Mouse (Mus musculus) neural tube, embryonic 14.5 days (tissue): Measurements from ENCODE around the gene Bglap2. TPM values are rescaled to one million over a fixed set of nuclear protein-coding genes. Genes with fewer than 3 reads are reported as not detected.
"Not testable (repeated sequence)": the region's sequence is repeated elsewhere in the genome, so short reads cannot be mapped to it uniquely, and the experiment has no call there.

Experiments used
- ATAC-seq: fragments of 200-750 bp; cut with Nextera tagmentation; 2 replicates; pipeline ENCODE4 v1.8.0; 2017; ENCODE audit warnings: low read depth, mild to moderate bottlenecking, moderate TSS enrichment, moderate library complexity
- H3K27ac ChIP-seq: fragments of 300-500 bp; sonication (generic); 2 replicates; pipeline ENCODE4 v1.5.1; 2014; ENCODE audit warnings: low read depth, mild to moderate bottlenecking, control low read depth, low read length, moderate library complexity, mixed read lengths
- H3K27me3 ChIP-seq: fragments of 300-500 bp; sonication (generic); 2 replicates; pipeline ENCODE4 v1.6.1; 2014; ENCODE audit warnings: low read length; ENCODE audit not compliant: control insufficient read depth, insufficient read depth
- H3K36me3 ChIP-seq: fragments of 300-500 bp; sonication (generic); 2 replicates; pipeline ENCODE4 v1.6.1; 2014; ENCODE audit warnings: low read length, mixed read lengths; ENCODE audit not compliant: control insufficient read depth, insufficient read depth
- H3K4me1 ChIP-seq: fragments of 300-500 bp; sonication (generic); 2 replicates; pipeline ENCODE4 v1.6.1; 2014; ENCODE audit warnings: low read length; ENCODE audit not compliant: control insufficient read depth, insufficient read depth
- H3K4me2 ChIP-seq: fragments of 300-500 bp; sonication (generic); 2 replicates; pipeline ENCODE4 v1.6.1; 2014; ENCODE audit warnings: mild to moderate bottlenecking, low read depth, low read length, control low read depth
- H3K4me3 ChIP-seq: fragments of 300-500 bp; sonication (generic); 2 replicates; pipeline ENCODE4 v1.5.1; 2014; ENCODE audit warnings: low read depth, low read length, control low read depth, mixed read lengths
- H3K9ac ChIP-seq: fragments of 300-500 bp; sonication (generic); replicated peaks from 2 replicates; pipeline ENCODE4 v1.6.1; 2014; ENCODE audit warnings: low read depth, mild to moderate bottlenecking, control low read depth, low read length, mixed read lengths
- H3K9me3 ChIP-seq: fragments of 300-500 bp; sonication (generic); 2 replicates; pipeline ENCODE4 v1.6.1; 2016; ENCODE audit warnings: low read length; ENCODE audit not compliant: control insufficient read depth
- WGBS: fragments of 180-500 bp; shearing (Covaris S2); extraction: QIAGEN DNeasy Blood & Tissue Kit; methylation state at CpG from one replicate; pipeline ENCODE4 v1.1.7; 2014; 5-methylcytosine and 5-hydroxymethylcytosine counted together
- polyA plus RNA-seq: library from polyadenylated mRNA; unstranded; fragments of >200 nt; fragmentation: Nextera tagmentation; extraction: Ambion mirVana; gene quantifications from 2 replicates; pipeline ENCODE4 v1.2.1, GENCODE M21; 2014

Gene Bglap2
- polyA plus RNA-seq, 1 experiment from 2014 or later, result not detected

DNA sequence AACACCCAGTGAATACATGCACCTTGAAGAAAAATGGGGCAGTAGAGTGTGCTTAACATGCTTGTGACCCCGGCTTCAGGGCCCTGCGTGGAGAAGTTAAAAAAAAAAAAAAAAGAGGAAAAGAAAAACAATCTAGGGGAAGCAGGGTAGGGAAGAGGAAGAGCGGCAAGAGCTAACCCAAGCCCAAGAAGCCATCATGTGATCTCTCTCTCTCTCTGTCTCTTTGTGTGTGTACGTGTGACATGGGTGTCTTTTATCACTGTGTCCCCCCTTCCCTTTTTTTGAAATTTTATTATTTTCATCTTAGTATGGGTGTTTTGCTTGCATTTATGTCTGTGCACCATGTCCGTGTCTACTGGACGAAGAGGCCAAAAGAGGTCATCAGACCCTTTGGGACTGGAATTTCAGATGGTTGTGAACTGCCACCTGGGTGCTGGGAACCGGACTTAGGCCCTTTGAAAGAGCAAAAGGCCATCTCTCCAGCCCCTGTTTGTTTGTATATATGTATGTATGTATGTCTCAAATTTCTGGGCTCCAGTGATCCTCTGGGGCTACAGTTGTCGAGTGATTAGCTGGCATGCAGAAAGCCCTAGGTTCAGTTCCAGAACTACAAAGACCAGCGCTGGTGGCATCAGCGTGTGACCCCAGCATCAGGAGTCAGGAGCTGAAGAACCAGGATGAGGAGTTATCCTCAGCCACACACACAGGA, 25.2 kb upstream of the Bglap2 start:
- Histone ChIP-seq H3K4me2 (no peak overlapping the region), H3K36me3 (no peaks in the 10 kb centered on the region), H3K9ac (no peak overlapping the region), H3K9me3 (no peaks in the 10 kb centered on the region), H3K27ac (no peak overlapping the region), H3K4me3 (no peak overlapping the region), H3K27me3 (no peaks in the 10 kb centered on the region), H3K4me1 (no peaks in the 10 kb centered on the region)
- ATAC-seq, result no peak
- WGBS, result 94% methylated on average over 10 of the region's 10 CpGs

- Histone ChIP-seq H3K9me3 (no peaks in the 10 kb centered on the region), H3K4me2 (no peak overlapping the region), H3K4me3 (no peak overlapping the region), H3K9ac (no peak overlapping the region), H3K4me1 (no peaks in the 10 kb centered on the region), H3K27ac (no peak overlapping the region), H3K27me3 (no peaks in the 10 kb centered on the region), H3K36me3 (no peaks in the 10 kb centered on the region; the same call in 1 of the 2 replicates)
- ATAC-seq, result no peak
- 65% methylated on average over 2 of the region's 2 CpGs for WGBS
Observed at GRCm38 (mm10) chr3:88398666-88399065, 20.2 kb upstream of the Bglap2 start.

DNA sequence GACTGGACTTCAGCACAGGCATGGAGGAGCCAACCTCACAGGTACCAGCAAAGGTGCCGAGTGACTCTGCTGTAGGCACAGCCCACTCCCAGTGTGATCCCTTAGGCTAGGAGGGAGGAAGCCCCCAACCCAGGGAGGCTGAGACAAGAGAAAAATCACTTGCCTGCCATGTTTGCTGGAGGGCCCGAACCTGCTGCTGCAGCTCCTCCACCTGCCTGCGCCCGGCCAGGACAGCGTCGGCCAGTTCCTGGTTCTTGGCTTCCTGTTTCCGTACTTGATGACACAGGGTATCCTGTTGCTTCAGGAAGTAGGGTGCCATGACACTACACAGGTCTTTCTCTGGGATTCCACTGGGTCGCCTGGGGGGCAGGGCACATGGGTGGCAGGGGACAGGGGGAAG, 17.2 kb upstream of the Bglap2 start:
- H3K4me3 ChIP-seq, result no peak overlapping the region
- WGBS, result 96% methylated on average over 8 of the region's 8 CpGs
- no peak overlapping the region for H3K9ac ChIP-seq
- no peak overlapping the region for H3K27ac ChIP-seq
- H3K4me1 ChIP-seq, result no peaks in the 10 kb centered on the region
- no peaks in the 10 kb centered on the region for H3K9me3 ChIP-seq
- H3K4me2 ChIP-seq, result no peak overlapping the region
- H3K36me3 ChIP-seq, result no peaks in the 10 kb centered on the region; the same call in 1 of the 2 replicates
- no peak for ATAC-seq
- no peaks in the 10 kb centered on the region for H3K27me3 ChIP-seq

- no peaks in the 10 kb centered on the region for H3K27me3 ChIP-seq
- no peaks in the 10 kb centered on the region for H3K9me3 ChIP-seq
- H3K9ac ChIP-seq, result no peak overlapping the region
- H3K4me2 ChIP-seq, result no peak overlapping the region
- 96% methylated on average over 6 of the region's 6 CpGs for WGBS
- 0 out of 2 replicates have a peak, but pooled peaks have one; percentile 34 for ATAC-seq
- no peak overlapping the region for H3K4me3 ChIP-seq
- no peaks in the 10 kb centered on the region for H3K4me1 ChIP-seq
- no peaks in the 10 kb centered on the region; the same call in 1 of the 2 replicates for H3K36me3 ChIP-seq
- no peak overlapping the region for H3K27ac ChIP-seq
Observed at GRCm38 (mm10) chr3:88395288-88395687, 16.8 kb upstream of the Bglap2 start.

DNA sequence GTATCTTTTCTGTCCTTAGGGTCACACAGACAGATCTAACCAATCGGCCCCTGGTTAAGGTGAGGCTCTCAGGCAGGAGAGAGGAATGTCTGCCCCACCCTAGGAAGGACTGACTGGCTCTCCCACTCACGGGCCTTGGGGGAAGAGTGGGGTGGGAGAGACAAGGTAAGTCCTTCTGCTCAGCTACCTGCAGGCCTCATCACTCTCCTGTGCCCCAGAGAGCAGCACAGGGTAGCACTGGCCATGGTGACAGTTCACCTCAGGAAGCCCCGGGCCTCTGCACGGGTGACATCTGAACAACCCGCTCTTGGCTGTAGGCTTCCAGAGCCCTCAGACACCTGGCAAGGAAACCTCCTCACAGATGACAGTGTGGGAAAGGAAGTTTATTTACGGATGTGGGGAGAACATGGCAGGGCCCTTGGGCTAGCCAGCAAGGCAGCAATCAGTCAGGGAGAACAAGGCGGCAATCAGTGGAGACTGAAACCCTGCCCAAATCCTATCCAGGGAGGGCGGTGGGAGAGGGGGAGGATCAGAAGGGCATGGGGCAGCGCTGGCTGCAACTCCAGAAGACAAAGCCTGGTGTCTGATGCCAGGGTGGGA, 15.4 kb upstream of the Bglap2 start:
- H3K9me3 ChIP-seq, result no peaks in the 10 kb centered on the region
- H3K4me3 ChIP-seq, result no peak overlapping the region
- H3K27me3 ChIP-seq, result no peaks in the 10 kb centered on the region
- no peaks in the 10 kb centered on the region; the same call in 1 of the 2 replicates for H3K36me3 ChIP-seq
- no peaks in the 10 kb centered on the region for H3K4me1 ChIP-seq
- no peak overlapping the region for H3K9ac ChIP-seq
- H3K4me2 ChIP-seq, result no peak overlapping the region
- H3K27ac ChIP-seq, result no peak overlapping the region
- ATAC-seq, result no peak
- 91% methylated on average over 9 of the region's 9 CpGs for WGBS

- ATAC-seq, result no peak
- H3K4me2 ChIP-seq, result no peak within 1 kb of the TSS
- no peak within 1 kb of the TSS for H3K9ac ChIP-seq
- H3K36me3 ChIP-seq, result no peaks in the 10 kb centered on the region
- no peak within 1 kb of the TSS for H3K4me3 ChIP-seq
- WGBS, result 76% methylated on average over 5 of the region's 5 CpGs
- no peaks in the 10 kb centered on the region for H3K27me3 ChIP-seq
- H3K4me1 ChIP-seq, result no peaks in the 10 kb centered on the region
- no peak within 1 kb of the TSS for H3K27ac ChIP-seq
- H3K9me3 ChIP-seq, result no peaks in the 10 kb centered on the region
Observed at GRCm38 (mm10) chr3:88384364-88384763, 5.9 kb upstream of the Bglap2 start, which contains the start of gene Bglap. TSS of gene Bglap (minus strand) at chr3:88384464.

DNA sequence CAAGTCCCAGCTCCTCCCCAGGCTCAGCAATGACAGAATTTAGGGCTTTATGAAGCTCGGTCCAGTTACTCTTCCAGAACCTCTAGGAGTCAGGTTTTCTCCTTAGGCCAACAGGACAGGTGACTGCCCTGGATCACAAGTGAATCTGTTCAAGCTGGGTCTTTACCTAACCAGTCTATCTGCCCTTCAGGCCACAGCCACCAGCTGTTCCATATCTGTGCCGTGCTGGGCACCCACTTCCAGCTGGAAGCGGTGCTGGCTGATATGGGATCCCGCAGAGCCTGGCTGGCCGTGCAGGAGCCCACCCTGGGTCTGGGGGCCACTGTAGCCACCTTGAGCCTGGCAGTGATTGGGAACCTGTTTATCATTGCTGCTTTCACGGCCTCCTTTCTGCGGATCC, 3.9 kb upstream of the Bglap2 start:
- peak; percentile 31 for ATAC-seq
- not testable (repeated sequence) for H3K4me2 ChIP-seq
- whole genome bisulfite sequencing, result 41% methylated on average over 1 of the region's 7 CpGs

DNA sequence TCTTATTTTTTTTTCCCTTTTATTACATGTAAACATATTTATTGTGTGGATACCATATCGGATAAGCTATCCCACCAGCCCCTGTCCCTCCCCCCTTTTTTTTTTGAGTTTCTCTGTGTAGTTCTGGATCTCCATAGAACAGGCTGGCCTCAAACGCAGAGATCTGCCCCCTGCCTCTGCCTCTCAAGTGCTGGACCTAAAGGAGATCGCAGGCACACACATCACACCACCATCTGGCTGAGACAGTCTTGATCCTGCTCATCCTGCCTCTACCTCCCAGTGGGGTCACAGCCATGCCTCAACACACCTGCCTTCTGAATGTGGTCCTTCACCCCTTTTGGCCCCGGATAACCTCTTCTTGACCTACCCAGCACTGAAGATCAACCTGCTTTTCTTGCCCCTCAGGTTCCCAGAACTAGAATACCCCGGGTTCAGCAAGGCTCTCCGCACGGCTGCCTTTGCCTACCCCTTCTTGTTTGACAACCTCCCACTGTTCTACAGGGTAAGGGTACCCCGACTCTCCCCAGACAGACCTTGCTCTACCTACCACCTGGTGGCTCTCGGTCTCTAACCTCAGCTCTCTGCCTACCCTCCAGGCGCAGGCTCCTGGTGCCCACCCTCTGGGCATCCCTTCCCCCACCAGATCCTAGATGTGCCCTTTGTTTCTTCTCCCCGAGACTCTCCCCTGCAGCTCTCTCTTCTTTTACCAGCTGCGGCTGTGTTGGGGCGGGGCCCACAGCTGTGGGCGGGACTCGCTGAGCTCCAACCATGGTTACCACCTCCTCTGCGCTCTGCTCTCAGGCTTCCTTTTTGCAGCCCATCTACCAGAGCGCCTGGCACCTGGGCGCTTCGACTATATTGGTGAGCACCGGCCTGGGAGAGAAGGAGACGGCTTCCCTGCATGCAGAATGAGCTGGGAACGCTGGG, 3.2 kb upstream of the Bglap2 start:
- ATAC-seq, result peak; percentile 87
- H3K9me3 ChIP-seq, H3K4me1 ChIP-seq, H3K27me3 ChIP-seq, H3K36me3 ChIP-seq: not testable (repeated sequence)
- peak overlapping the region; percentile 75 for H3K27ac ChIP-seq
- H3K4me3 ChIP-seq, result peak overlapping the region; percentile 12; the same call in 1 of the 2 replicates
- H3K4me2 ChIP-seq, result peak overlapping the region; percentile 41
- peak overlapping the region; percentile 32; the same call in 1 of the 2 replicates for H3K9ac ChIP-seq
- WGBS, result 7% methylated on average over 19 of the region's 22 CpGs

More for the DNA sequence above, 3.9 kb upstream of the Bglap2 start:
- H3K4me1 ChIP-seq, H3K9ac ChIP-seq, H3K36me3 ChIP-seq, H3K27me3 ChIP-seq, H3K27ac ChIP-seq, H3K4me3 ChIP-seq, H3K9me3 ChIP-seq: not testable (repeated sequence)
